Mouse (Mus musculus) midbrain, embryonic 11.5 days (tissue): Measurements from ENCODE around the gene Igfbpl1. TPM values are rescaled to one million over a fixed set of nuclear protein-coding genes. Genes with fewer than 3 reads are reported as not detected.

Experiments
- ATAC-seq: fragments of 200-750 bp; cut with Nextera tagmentation; 2 replicates; pipeline ENCODE4 v1.8.0; 2017; ENCODE audit warnings: moderate TSS enrichment, moderate library complexity; ENCODE audit not compliant: low FRiP score
- DNase-seq: peaks from one replicate; pipeline ENCODE4 v3.0.0; 2015; ENCODE audit warnings: low spot score; ENCODE audit errors: missing footprints
- H3K27ac ChIP-seq: fragments of 300-500 bp; sonication (generic); 2 replicates; pipeline ENCODE4 v1.5.1; 2014; ENCODE audit warnings: low read depth, low read length
- H3K27me3 ChIP-seq: fragments of 300-500 bp; sonication (generic); 2 replicates; pipeline ENCODE4 v1.6.1; 2014; ENCODE audit warnings: mild to moderate bottlenecking, low read length, moderate library complexity, mixed read lengths; ENCODE audit not compliant: control insufficient read depth, insufficient read depth
- H3K36me3 ChIP-seq: fragments of 300-500 bp; sonication (generic); 2 replicates; pipeline ENCODE4 v1.6.1; 2014; ENCODE audit warnings: mild to moderate bottlenecking, low read length, moderate library complexity, mixed read lengths; ENCODE audit not compliant: control insufficient read depth, insufficient read depth
- H3K4me1 ChIP-seq: fragments of 300-500 bp; sonication (generic); 2 replicates; pipeline ENCODE4 v1.6.1; 2014; ENCODE audit warnings: low read length; ENCODE audit not compliant: control insufficient read depth, insufficient read depth
- H3K4me2 ChIP-seq: fragments of 300-500 bp; sonication (generic); 2 replicates; pipeline ENCODE4 v1.6.1; 2014; ENCODE audit warnings: mild to moderate bottlenecking, moderate library complexity
- H3K4me3 ChIP-seq: fragments of 300-500 bp; sonication (generic); 2 replicates; pipeline ENCODE4 v1.5.1; 2014; ENCODE audit warnings: low read depth, low read length
- H3K9ac ChIP-seq: fragments of 300-500 bp; sonication (generic); 2 replicates; pipeline ENCODE4 v1.6.1; 2014; ENCODE audit warnings: low read length
- H3K9me3 ChIP-seq: fragments of 300-500 bp; sonication (generic); 2 replicates; pipeline ENCODE4 v1.6.1; 2016; ENCODE audit warnings: low read length; ENCODE audit not compliant: control insufficient read depth
- WGBS: fragments of 180-500 bp; shearing (Covaris S2); extraction: QIAGEN DNeasy Blood & Tissue Kit; methylation state at CpG from one replicate; pipeline ENCODE4 v1.1.7; 2014; 5-methylcytosine and 5-hydroxymethylcytosine counted together
- polyA plus RNA-seq: library from polyadenylated mRNA; unstranded; fragments of >200 nt; fragmentation: Nextera tagmentation; extraction: Ambion mirVana; gene quantifications from 2 replicates; pipeline ENCODE4 v1.2.1, GENCODE M21; 2014

The Igfbpl1 gene
- polyA plus RNA-seq, 1 experiment from 2014 or later = 57.5 TPM

- DNase-seq (no peak), ATAC-seq (no peak)
- H3K4me1 ChIP-seq = peaks cover 6% of the 10 kb centered on the region; the same call in 1 of the 2 replicates
- H3K27me3 ChIP-seq = no peaks in the 10 kb centered on the region
- 10% methylated on average over 8 of the region's 8 CpGs for WGBS
- H3K9me3 ChIP-seq = no peaks in the 10 kb centered on the region
- no peak overlapping the region for H3K9ac ChIP-seq
- no peak overlapping the region for H3K4me2 ChIP-seq
- no peak overlapping the region for H3K4me3 ChIP-seq
- 0 out of 2 replicates have a peak, but pooled peaks cover 3% of the 10 kb centered on the region for H3K36me3 ChIP-seq
- no peak overlapping the region for H3K27ac ChIP-seq
These were observed 15.5 kb downstream of the Igfbpl1 start for GRCm38 (mm10) chr4:45811250-45811649.

GRCm38 (mm10) chr4:45808034-45808433 lies 18.7 kb downstream of the Igfbpl1 start:
- H3K9ac ChIP-seq = no peak overlapping the region
- DNase-seq (no peak), ATAC-seq (no peak)
- H3K27ac ChIP-seq = no peak overlapping the region
- WGBS = 44% methylated on average over 7 of the region's 7 CpGs
- H3K27me3 ChIP-seq = no peaks in the 10 kb centered on the region
- no peak overlapping the region for H3K4me2 ChIP-seq
- H3K9me3 ChIP-seq = no peaks in the 10 kb centered on the region
- H3K4me1 ChIP-seq = no peaks in the 10 kb centered on the region
- no peak overlapping the region for H3K4me3 ChIP-seq
- no peaks in the 10 kb centered on the region for H3K36me3 ChIP-seq

DNA sequence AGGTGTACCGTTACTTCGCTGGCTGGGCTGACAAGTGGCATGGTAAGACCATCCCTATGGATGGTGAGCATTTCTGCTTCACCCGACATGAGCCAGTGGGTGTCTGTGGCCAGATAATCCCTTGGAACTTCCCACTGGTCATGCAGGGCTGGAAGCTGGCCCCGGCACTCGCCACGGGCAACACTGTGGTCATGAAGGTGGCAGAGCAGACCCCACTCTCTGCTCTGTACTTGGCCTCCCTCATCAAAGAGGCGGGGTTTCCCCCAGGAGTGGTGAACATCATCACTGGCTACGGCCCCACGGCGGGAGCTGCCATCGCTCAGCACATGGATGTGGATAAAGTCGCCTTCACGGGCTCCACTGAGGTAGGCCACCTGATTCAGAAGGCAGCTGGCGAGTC lies 23.8 kb downstream of the Igfbpl1 start:
- DNase-seq (no peak), ATAC-seq (no peak)
- 93% methylated on average over 14 of the region's 14 CpGs for WGBS
- H3K27me3 ChIP-seq = no peaks in the 10 kb centered on the region
- no peak overlapping the region for H3K27ac ChIP-seq
- no peak overlapping the region for H3K4me2 ChIP-seq
- H3K4me3 ChIP-seq = no peak overlapping the region
- no peaks in the 10 kb centered on the region for H3K9me3 ChIP-seq
- peaks cover 6% of the 10 kb centered on the region for H3K4me1 ChIP-seq
- no peaks in the 10 kb centered on the region for H3K36me3 ChIP-seq
- H3K9ac ChIP-seq = no peak overlapping the region

- H3K9me3 ChIP-seq = no peaks in the 10 kb centered on the region
- no peak overlapping the region for H3K27ac ChIP-seq
- H3K4me1 ChIP-seq = peaks cover 6% of the 10 kb centered on the region
- no peaks in the 10 kb centered on the region for H3K36me3 ChIP-seq
- WGBS = 39% methylated on average over 3 of the region's 3 CpGs
- no peak overlapping the region for H3K9ac ChIP-seq
- no peak overlapping the region for H3K4me2 ChIP-seq
- DNase-seq (no peak), ATAC-seq (no peak)
- H3K4me3 ChIP-seq = no peak overlapping the region
- H3K27me3 ChIP-seq = no peaks in the 10 kb centered on the region
These were observed 26.7 kb downstream of the Igfbpl1 start for GRCm38 (mm10) chr4:45799956-45800537.

- 3% methylated on average over 26 of the region's 26 CpGs for WGBS
- no peaks in the 10 kb centered on the region for H3K9me3 ChIP-seq
- DNase-seq (peak; percentile 93), ATAC-seq (peak; percentile 80)
- no peaks in the 10 kb centered on the region for H3K27me3 ChIP-seq
- peak within 1 kb of the TSS; percentile 39 for H3K4me3 ChIP-seq
- peak within 1 kb of the TSS; percentile 67 for H3K4me2 ChIP-seq
- H3K36me3 ChIP-seq = no peaks in the 10 kb centered on the region
- H3K9ac ChIP-seq = peak within 1 kb of the TSS; percentile 69
- H3K4me1 ChIP-seq = peaks cover 6% of the 10 kb centered on the region
- no peak within 1 kb of the TSS for H3K27ac ChIP-seq
These were observed 27.8 kb downstream of the Igfbpl1 start, which contains the start of gene Aldh1b1 for GRCm38 (mm10) chr4:45798964-45799363. Gene Aldh1b1 (plus strand): TSS chr4:45799022.

- no peaks in the 10 kb centered on the region for H3K9me3 ChIP-seq
- no peak overlapping the region for H3K9ac ChIP-seq
- no peaks in the 10 kb centered on the region for H3K36me3 ChIP-seq
- no peak overlapping the region for H3K4me3 ChIP-seq
- peaks cover 6% of the 10 kb centered on the region for H3K4me1 ChIP-seq
- H3K27me3 ChIP-seq = no peaks in the 10 kb centered on the region
- no peak overlapping the region for H3K4me2 ChIP-seq
- DNase-seq (no peak), ATAC-seq (no peak)
- 74% methylated on average over 5 of the region's 5 CpGs for WGBS
- H3K27ac ChIP-seq = no peak overlapping the region
These were observed 30.0 kb downstream of the Igfbpl1 start for GRCm38 (mm10) chr4:45796760-45797159.

- Histone ChIP-seq H3K4me2 (peak overlapping the region; percentile 49), H3K9ac (peak overlapping the region; percentile 71), H3K27ac (no peak overlapping the region), H3K4me3 (peak overlapping the region; percentile 26), H3K36me3 (no peaks in the 10 kb centered on the region), H3K4me1 (peaks cover 6% of the 10 kb centered on the region), H3K27me3 (no peaks in the 10 kb centered on the region), H3K9me3 (no peaks in the 10 kb centered on the region)
- WGBS = 2% methylated on average over 12 of the region's 12 CpGs
- DNase-seq (peak; percentile 91), ATAC-seq (peak; percentile 65)
These were observed 31.4 kb downstream of the Igfbpl1 start for GRCm38 (mm10) chr4:45795191-45795811.

- H3K27me3 ChIP-seq = no peaks in the 10 kb centered on the region
- no peaks in the 10 kb centered on the region for H3K9me3 ChIP-seq
- H3K4me2 ChIP-seq = no peak overlapping the region
- WGBS = 83% methylated on average over 2 of the region's 2 CpGs
- no peak overlapping the region for H3K9ac ChIP-seq
- H3K36me3 ChIP-seq = no peaks in the 10 kb centered on the region
- H3K4me3 ChIP-seq = no peak overlapping the region
- ATAC-seq = no peak
- DNase-seq = no peak
- H3K4me1 ChIP-seq = peaks cover 6% of the 10 kb centered on the region; the same call in 1 of the 2 replicates
- H3K27ac ChIP-seq = no peak overlapping the region
These were observed 36.7 kb downstream of the Igfbpl1 start for GRCm38 (mm10) chr4:45790018-45790417.

GRCm38 (mm10) chr4:45789263-45789958 lies 37.3 kb downstream of the Igfbpl1 start:
- Histone ChIP-seq H3K4me3 (no peak overlapping the region), H3K9ac (no peak overlapping the region), H3K4me2 (no peak overlapping the region), H3K9me3 (no peaks in the 10 kb centered on the region), H3K4me1 (peaks cover 6% of the 10 kb centered on the region; the same call in 1 of the 2 replicates), H3K27ac (no peak overlapping the region), H3K36me3 (no peaks in the 10 kb centered on the region), H3K27me3 (no peaks in the 10 kb centered on the region)
- DNase-seq = no peak
- WGBS = 73% methylated on average over 13 of the region's 13 CpGs
- ATAC-seq = no peak
